Mouse (Mus musculus): ENCODE data around the gene Olfr1299.

Olfr1299 gene

DNA sequence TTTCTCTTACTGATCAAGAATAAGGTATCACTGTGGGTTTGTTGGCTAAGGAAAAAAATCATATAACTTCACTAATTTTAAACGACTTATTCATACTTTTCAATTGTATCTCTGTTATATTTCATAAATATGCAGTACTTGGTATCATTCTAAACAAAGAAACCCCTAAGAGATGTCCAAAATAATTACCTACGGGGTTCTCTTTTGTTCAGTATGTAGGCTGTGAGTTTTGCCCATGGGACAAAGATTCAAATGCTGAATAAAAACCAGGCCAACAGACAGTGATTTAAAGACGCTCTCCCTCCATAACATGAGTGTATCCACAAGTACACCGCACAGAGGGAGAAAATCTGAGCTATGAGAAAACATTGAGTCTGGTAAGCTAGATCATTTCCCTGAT, at the start of gene Olfr1299:
TSS of gene Olfr1299 (plus strand) at position 301 of the 400 bp plus-strand sequence.
- no peak for DNase-seq (ENCODE audit: low spot score)

DNA sequence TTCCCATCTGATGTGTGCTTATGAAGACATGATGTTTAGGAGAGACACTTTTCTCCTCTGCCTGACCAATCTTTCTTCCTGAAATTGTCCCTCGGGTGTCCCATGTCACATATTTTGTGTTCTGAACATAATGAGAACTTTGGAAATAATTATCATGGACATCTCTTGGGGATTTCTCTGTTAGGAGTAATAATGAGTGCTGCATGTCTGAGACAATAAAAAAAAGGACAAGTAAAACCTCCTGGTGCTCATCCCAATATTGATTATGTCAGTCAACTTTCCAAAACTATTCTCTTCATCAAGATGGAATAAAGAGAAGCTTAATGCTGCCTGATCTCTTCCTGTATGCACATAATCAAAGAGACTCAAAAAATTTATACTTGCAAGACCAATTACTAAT, 34.8 kb upstream of the Olfr1299 start, which contains the start of gene Olfr1297:
TSS of gene Olfr1297 (minus strand) at position 101 of the 400 bp plus-strand sequence.
- no peak for DNase-seq (ENCODE audit: low spot score)

DNA sequence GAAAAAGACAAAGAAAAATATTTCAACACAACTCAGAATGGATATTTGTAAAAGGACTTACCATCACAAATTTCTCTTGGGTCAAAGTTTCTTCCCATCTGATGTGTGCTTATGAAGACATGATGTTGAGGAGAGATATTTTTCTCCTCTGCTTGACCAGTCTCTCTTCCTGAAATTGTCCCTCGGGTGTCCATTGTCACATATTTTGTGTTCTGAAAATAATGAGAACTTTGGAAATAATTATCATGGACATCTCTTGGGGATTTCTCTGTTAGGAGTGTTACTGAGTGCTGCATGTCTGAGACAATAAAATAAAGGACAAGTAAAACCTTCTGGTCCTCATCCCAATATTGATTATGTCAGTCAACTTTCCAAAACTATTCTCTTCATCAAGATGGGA, 12.1 kb upstream of the Olfr1299 start, which contains the start of gene Olfr1298:
TSS of gene Olfr1298 (minus strand) at position 101 of the 400 bp plus-strand sequence.
- no peak for DNase-seq (ENCODE audit: low spot score)
